In genomic region chr3:152092385-152093057, GRCm38 (mm10) we compare ENCODE assay signal across 8 mouse cellular contexts.
DNase-seq lines count a peak whose midpoint lies in the region; ATAC-seq and TF ChIP-seq lines count a peak whose summit lies in the region.

No protein-coding gene starts in this region.

- no peaks in the 10 kb centered on the region for H3K36me3 ChIP-seq in limb, embryonic 14.5 days (ENCODE audit: control insufficient read depth, insufficient read depth, low read length)
- no peaks in the 10 kb centered on the region for H3K36me3 ChIP-seq in stomach, embryonic 15.5 days

- H3K9ac ChIP-seq in limb, embryonic 14.5 days (ENCODE audit: low read depth, low read length, severe bottlenecking), result 0 out of 2 replicates have a peak overlapping the region, but pooled peaks have one; percentile 25
- H3K9ac ChIP-seq in stomach, embryonic 15.5 days, result no peak overlapping the region

- peak overlapping the region; percentile 33 for H3K4me3 ChIP-seq in limb, embryonic 14.5 days (replicated peaks; ENCODE audit: low read length)
- peak overlapping the region; percentile 33 for H3K4me3 ChIP-seq in stomach, embryonic 15.5 days (replicated peaks)

- no peaks in the 10 kb centered on the region for H3K9me3 ChIP-seq in limb, embryonic 14.5 days (ENCODE audit: control insufficient read depth, low read length)
- H3K9me3 ChIP-seq in stomach, embryonic 15.5 days, result no peaks in the 10 kb centered on the region

- DNase-seq in embryo, embryonic 10 days (ENCODE audit: low spot score), result peak; percentile 58
- DNase-seq in embryo, embryonic 9.5 days (ENCODE audit: extremely low spot score), result no peak
- DNase-seq in thymus, postnatal 25 days, result peak; percentile 18
- DNase-seq in thymus, postnatal 0 days (ENCODE audit: low spot score), result no peak
- no peak for DNase-seq in limb, embryonic 14.5 days (ENCODE audit: low spot score)
- no peak for DNase-seq in gastrocnemius, adult 8-10 months (ENCODE audit: low spot score in 2 of 2)
- DNase-seq in urinary bladder, adult 2 months (ENCODE audit: low spot score), result no peak

- H3K4me2 ChIP-seq in limb, embryonic 14.5 days (replicated peaks; ENCODE audit: low read depth, low read length, severe bottlenecking), result peak overlapping the region; percentile 48
- peak overlapping the region; percentile 54 for H3K4me2 ChIP-seq in stomach, embryonic 15.5 days

- H3K27ac ChIP-seq in limb, embryonic 14.5 days (replicated peaks; ENCODE audit: low read depth, low read length), result no peak overlapping the region
- no peak overlapping the region for H3K27ac ChIP-seq in stomach, embryonic 15.5 days

- ATAC-seq in limb, embryonic 14.5 days (ENCODE audit: low FRiP score, low read depth), result 0 out of 2 replicates have a peak, but pooled peaks have one; percentile 20
- ATAC-seq in stomach, embryonic 15.5 days (ENCODE audit: insufficient read depth, low FRiP score, low read depth), result no peak

- no peaks in the 10 kb centered on the region for H3K4me1 ChIP-seq in limb, embryonic 14.5 days (ENCODE audit: control insufficient read depth, insufficient read depth, low read length)
- H3K4me1 ChIP-seq in stomach, embryonic 15.5 days, result no peaks in the 10 kb centered on the region

- H3K27me3 ChIP-seq in limb, embryonic 14.5 days (ENCODE audit: control insufficient read depth, insufficient read depth, low read length), result no peaks in the 10 kb centered on the region
- H3K27me3 ChIP-seq in stomach, embryonic 15.5 days (replicated peaks), result no peaks in the 10 kb centered on the region

- WGBS in limb, embryonic 14.5 days, result 40% methylated on average over 34 of the region's 34 CpGs
- WGBS in stomach, embryonic 15.5 days, result 44% methylated on average over 34 of the region's 34 CpGs

- no peak for TF ChIP-seq POLR2A in limb, embryonic 14.5 days (IDR thresholded peaks at IDR 0.05; ENCODE audit: borderline replicate concordance, extremely low read depth, insufficient read depth, insufficient read length)

Comparison
In these comparisons a context has a peak if more than half of its experiments do, and no peak if none do; other contexts are left out.
1. DNase-seq: peak in embryo, embryonic 10 days (single experiment) and thymus, postnatal 25 days (single experiment); none in embryo, embryonic 9.5 days (single experiment), thymus, postnatal 0 days (single experiment), limb, embryonic 14.5 days (single experiment), gastrocnemius, adult 8-10 months (0 of 2) and urinary bladder, adult 2 months (single experiment).